Mouse (Mus musculus) brain, embryonic 18.5 days (tissue): ENCODE data around the gene Olfr1373.

Experiments used
- DNase-seq: peaks from one replicate; pipeline ENCODE4 v3.0.0-alpha.2; 2012; ENCODE audit warnings: low read depth, low spot score

Olfr1373 gene

DNA sequence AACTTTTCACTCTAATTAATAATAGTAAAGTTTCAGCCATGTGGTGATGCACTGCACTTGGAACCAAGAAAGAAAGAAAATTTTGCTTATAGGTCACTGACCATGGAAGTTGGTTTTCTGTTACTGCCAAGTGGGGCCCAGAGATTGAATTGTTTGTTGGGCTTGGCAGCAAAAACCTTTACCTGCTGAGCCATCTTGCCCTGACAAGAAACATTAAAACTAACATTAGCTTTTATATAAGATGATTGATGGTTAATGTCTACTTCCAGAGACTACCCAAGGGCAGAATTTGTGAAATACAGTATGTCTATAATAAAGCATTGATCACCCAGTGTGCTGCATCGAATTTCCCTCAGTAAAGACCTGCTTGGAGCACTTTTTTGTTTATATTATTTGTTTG, 38.9 kb downstream of the Olfr1373 start:
- DNase-seq = no peak

DNA sequence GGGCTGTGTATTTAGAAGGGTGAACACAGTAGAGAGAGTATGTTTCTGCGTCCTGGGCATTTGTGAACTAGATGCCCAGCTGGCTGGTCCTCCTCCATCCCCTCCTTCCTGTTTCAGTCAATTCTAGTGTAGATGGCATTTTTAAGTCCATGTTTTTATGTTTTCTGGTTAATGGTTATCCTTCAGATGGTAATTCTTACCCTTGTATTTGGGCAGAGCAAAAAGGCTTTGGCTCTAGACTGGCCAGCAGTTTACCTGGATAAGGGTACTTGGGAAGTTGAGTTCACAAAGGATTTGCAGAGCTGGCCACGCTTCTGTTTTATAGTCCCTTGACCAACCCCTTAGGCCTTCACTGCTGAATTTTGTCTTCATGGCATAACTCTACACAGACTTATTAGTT, 39.3 kb downstream of the Olfr1373 start:
- DNase-seq = no peak

DNA sequence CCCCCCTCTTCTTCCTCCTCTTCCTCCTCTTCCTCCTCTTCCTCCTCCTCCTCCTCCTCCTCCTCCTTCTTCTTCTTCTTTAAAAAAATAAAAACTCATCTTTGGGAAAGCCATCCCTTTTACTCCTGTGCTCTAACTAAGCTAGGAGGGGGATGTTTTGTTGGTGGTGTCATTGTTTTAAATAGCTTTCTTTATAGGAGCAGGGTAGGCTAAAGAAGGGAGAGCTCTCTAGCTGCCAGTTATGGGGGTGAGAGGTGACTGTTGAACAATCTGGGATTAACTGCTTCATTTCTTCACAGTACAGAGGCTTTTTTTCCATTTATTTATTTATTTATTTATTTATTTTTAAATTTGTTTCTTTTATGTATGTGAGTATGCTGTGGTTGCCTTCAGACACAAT, 39.8 kb downstream of the Olfr1373 start:
- DNase-seq = no peak

DNA sequence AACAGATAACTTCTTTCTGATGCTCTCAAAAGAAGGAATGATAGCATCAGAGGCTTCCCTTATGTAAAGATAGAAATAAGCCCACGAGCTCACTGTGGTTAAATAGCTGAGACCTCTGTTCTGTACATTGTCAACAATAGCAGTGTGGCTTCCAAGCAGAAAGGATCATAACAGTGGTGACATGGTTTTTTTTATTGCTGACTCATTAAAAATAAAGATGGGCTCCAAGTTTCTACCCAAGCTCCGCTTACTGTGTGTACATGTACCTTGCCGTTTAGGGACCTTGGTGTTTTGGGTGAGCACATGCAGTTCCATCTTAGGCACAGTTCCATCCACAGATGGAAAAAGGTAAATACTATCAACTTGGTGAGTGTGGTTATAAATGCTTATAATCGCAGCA, 42.4 kb downstream of the Olfr1373 start:
- DNase-seq = no peak

DNA sequence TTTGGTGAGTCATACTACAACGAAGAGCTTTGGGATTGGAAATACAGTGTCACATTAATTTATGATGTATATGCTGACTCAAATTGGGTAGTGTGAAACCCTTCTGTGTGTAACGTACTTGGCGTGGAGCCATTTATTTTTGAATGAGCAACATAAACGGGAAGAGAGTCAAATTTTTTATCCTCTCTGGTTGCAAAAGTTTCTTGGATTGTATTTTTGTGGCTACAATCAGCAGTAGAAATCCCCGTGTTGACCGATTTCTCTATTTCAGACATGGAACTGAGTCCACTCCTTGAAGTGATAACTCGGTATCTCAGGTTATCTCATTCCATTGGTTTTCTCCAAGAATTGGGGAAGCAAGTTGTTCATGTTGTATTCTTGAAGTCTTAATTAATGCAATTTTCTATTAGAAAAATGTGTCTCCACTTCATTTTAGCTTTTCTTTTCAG, 45.5 kb downstream of the Olfr1373 start:
- DNase-seq = no peak

DNA sequence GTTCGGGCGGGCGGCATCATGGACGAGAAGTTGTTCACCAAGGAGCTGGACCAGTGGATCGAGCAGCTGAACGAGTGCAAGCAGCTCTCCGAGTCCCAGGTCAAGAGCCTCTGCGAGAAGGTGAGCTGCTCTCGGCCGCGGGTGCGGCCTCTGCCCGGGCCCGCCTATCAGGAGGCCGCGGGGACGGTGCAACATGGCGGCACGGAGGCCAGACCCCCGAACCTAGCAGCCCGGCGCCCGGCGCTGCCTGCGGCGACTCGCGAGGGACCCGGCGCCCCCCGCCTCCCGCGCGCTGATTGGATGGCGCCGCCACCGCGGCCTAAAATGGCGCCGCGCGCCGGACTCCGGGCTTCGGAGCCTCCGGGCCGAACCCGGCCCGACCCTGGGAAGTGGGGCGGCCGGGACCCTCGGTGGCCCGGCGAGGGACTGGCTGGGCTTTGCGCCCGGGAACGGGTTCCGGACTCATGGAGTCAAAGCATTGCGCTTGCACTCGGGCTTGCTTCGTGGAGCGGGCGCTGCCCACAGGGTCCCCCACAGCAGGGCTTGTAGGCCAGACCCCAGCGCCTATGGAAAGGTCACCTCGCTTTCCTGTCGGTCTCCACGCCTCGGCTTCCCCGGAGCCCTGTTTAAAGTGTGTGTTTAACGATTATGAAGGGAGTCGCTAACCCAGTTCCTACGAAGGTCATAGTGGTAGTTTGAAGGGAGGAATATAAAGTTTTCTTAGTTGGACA, 46.1 kb downstream of the Olfr1373 start:
- DNase-seq = peak; percentile 47

DNA sequence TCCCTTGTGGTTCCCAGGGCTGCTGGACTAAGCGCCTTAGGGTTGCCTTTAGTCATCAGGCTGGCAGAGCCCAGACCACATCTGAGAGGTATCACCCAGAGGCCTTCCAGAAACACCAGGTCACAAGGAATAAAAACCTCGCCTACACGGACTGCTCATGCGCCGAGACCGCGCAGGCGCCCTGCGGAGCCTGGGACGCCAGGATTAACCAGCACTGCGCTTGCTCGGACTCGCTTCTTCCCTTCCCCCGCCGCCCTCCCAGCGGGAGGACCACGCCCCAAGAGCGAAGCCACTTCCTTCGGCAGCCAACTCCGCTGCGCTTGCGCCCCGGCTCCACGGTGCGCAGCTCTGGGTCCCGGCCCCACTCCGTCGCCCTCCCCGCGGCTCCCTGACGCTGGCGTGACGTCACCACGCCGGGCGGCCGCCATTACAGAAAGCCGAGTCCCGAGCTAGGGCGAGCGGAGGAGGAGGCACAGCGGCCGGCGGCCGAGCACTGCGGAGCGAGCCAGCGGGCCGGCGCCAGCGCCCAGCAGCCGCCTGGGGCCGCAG, 46.9 kb downstream of the Olfr1373 start, which contains the start of gene Ppp2ca:
TSS of gene Ppp2ca (plus strand) at position 284 of the 549 bp plus-strand sequence.
- DNase-seq = peak; percentile 98

DNA sequence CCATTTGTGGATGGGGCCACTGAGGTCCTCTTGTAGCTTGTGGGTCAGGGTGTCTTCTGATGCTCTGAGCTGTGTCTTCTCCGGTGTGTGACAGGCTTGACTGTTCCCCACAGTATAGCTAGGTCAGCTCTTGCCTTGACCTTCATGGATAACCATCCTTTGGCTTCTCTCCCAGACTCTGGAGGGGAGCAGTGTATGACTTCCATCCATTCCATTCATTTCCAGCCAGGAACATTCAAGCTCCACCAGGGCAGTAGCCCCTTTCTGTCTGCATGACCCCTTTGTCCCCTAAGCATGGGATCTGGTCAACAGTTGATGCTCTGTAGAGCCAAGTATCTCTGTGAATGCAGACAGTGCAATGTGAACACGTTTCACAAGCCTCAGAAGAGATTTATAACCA, 47.7 kb downstream of the Olfr1373 start:
- no peak for DNase-seq

DNA sequence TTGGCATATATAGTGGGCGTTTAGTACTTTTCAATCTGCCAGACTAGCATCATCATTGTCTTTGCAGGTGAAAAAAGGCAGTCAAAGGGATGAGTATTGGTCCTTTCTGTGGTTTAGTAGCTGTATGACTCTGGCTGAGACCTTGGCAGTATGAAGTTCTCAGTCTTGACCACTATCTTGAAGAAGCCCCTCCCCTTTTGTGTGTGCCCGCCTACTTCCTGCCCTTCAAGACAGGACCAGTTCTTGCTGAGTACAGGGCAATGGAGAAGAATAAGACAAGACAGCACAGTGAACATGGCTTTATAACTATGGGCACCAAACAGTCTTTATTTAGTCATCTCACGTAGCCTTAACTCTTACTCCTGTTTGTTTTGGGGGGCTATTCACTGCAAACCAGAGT, 48.3 kb downstream of the Olfr1373 start:
- DNase-seq = no peak
